Mouse (Mus musculus) bone marrow macrophage, adult 2 months (primary cell): ENCODE data around the gene Nrxn1.

Source experiments
- CTCF ChIP-seq: IDR thresholded peaks from 2 replicates; pipeline ENCODE4 v1.5.1; 2012; ENCODE audit warnings: low read depth, mild to moderate bottlenecking, low read length, moderate library complexity
- POLR2A ChIP-seq: IDR thresholded peaks from 2 replicates; pipeline ENCODE4 v1.6.1; 2012; ENCODE audit warnings: mild to moderate bottlenecking, low read depth, low read length, borderline replicate concordance

- no peak for TF ChIP-seq POLR2A
- no peak for TF ChIP-seq CTCF
These were observed 546.1 kb downstream of the Nrxn1 start for GRCm38 (mm10) chr17:90546806-90547205.
